Mouse (Mus musculus) kidney, adult 2 months (tissue): ENCODE measurements at regions not wholly inside any gene's neighbourhood (a gene's known extent, or its start where the extent isn't known, plus 50 kb on each side); places are given as distances from the start of the nearest gene placed in this dataset.

Source experiments
- DNase-seq: peaks from one replicate; pipeline ENCODE4 v3.0.0; 2021
- H3K27ac ChIP-seq: fragments of 200-500 bp; 2 replicates; pipeline ENCODE4 v1.5.1; 2012; ENCODE audit warnings: low read depth, low read length, control low read depth, inconsistent platforms; ENCODE audit not compliant: insufficient read depth
- H3K27me3 ChIP-seq: fragments of 200-500 bp; replicated peaks from 2 replicates; pipeline ENCODE4 v1.6.1; 2012; ENCODE audit warnings: mild to moderate bottlenecking, moderate library complexity, low read length, inconsistent platforms; ENCODE audit not compliant: control insufficient read depth, insufficient read depth
- H3K36me3 ChIP-seq: fragments of 200-500 bp; 2 replicates; pipeline ENCODE4 v1.6.1; 2012; ENCODE audit warnings: mild to moderate bottlenecking, moderate library complexity, low read length, inconsistent platforms; ENCODE audit not compliant: control insufficient read depth, insufficient read depth
- H3K4me1 ChIP-seq: fragments of 200-500 bp; 2 replicates; pipeline ENCODE4 v1.6.1; 2011; ENCODE audit warnings: low read length; ENCODE audit not compliant: control insufficient read depth, insufficient read depth
- H3K4me3 ChIP-seq: fragments of 200-500 bp; 2 replicates; pipeline ENCODE4 v1.5.1; 2011; ENCODE audit warnings: mild to moderate bottlenecking, low read depth, low read length, control low read depth; ENCODE audit not compliant: insufficient read depth
- CTCF ChIP-seq: fragments of 200-500 bp; conservative IDR thresholded peaks from 2 replicates; pipeline ENCODE4 v1.5.1; 2011; ENCODE audit warnings: low read depth, mild to moderate bottlenecking, control low read depth, low read length, moderate library complexity, mixed read lengths; ENCODE audit not compliant: insufficient read depth, insufficient read length
- POLR2A ChIP-seq: fragments of 200-500 bp; IDR thresholded peaks from one replicate; pipeline ENCODE4 v1.6.1; 2011; ENCODE audit warnings: low read depth, low read length, control low read depth
- WGBS: fragments of 180-500 bp; shearing (Covaris S2); methylation state at CpG from one replicate; pipeline ENCODE4 v1.1.7; 2018; 5-methylcytosine and 5-hydroxymethylcytosine counted together

DNA sequence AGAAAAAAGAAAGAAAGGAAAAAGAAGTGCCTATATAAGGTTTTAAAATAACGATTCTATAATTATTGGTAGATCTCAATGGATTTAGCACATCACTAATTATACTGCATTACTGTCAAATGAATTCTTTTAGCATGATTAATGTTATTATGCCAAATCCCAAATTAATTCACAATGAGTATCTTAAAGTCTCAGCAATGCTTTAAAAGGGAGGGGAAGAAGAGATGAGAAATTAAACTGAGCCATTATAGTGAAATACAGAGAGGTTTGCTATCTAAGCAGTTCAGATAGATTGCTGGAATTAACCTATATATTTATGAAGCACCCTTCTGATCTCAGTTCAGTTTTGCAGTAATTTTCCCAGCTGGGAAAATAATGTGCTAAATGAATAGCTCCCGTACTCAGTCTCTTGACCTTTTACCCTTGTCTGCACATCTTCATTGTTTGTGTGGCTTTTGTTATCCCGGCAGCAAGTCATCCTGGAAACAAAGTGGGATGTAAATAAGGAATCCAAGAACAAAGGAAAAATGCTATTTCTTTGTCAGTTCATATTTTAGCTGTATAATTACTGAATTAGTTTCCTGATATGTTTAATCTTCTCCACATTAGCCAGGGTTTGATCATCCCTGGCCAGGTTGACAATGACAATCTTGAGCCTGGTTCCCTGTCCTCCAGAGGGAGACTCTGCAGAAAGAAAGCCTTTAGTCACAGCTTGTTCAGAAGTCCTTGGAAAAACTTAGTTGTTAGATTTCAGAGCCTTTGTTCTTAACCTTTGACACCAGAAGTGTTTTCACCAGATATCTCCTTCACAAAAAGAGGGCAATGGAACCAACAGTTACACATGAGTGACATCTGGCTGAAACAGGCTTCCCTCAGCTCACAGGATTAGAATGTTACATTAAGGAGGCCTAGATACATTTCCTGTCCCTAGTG is 270.9 kb upstream of the Rarb start:
- DNase-seq, result no peak
- Histone ChIP-seq H3K36me3 (no peaks in the 10 kb centered on the region), H3K27ac (no peak overlapping the region), H3K27me3 (no peaks in the 10 kb centered on the region; the same call in 1 of the 2 replicates), H3K4me3 (no peak overlapping the region), H3K4me1 (no peaks in the 10 kb centered on the region)
- 56% methylated on average over 3 of the region's 3 CpGs for WGBS
- TF ChIP-seq POLR2A (no peak), CTCF (no peak)

DNA sequence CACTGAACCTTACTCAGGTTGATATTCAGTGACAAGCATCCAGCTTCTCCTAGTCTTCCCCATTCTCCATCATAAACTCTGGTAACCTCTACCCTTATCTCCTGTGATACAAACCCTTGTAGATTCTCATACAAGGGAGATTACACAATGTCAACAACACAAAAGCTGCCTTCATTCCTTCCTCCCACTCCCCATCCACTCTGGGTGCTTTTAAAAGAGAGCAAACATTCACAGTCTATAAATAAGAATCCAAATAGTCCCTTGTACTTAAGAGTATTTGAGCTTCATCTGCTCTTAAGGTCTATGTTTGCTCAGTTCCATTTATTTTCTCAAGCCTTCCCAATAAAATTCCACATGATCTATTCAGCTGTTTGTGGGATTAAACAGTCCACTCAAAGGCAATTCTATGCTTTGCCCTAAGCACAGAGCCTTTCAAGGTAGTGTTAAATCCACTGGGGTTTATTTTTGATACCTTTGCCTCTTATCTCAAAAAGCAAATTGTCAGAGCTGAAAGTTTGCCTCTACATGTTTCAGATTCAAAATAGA is 270.2 kb upstream of the Rarb start:
- Histone ChIP-seq H3K4me1 (no peaks in the 10 kb centered on the region), H3K27ac (no peak overlapping the region), H3K27me3 (no peaks in the 10 kb centered on the region; the same call in 1 of the 2 replicates), H3K4me3 (no peak overlapping the region), H3K36me3 (no peaks in the 10 kb centered on the region)
- no peak for DNase-seq
- TF ChIP-seq CTCF (no peak), POLR2A (no peak)

DNA sequence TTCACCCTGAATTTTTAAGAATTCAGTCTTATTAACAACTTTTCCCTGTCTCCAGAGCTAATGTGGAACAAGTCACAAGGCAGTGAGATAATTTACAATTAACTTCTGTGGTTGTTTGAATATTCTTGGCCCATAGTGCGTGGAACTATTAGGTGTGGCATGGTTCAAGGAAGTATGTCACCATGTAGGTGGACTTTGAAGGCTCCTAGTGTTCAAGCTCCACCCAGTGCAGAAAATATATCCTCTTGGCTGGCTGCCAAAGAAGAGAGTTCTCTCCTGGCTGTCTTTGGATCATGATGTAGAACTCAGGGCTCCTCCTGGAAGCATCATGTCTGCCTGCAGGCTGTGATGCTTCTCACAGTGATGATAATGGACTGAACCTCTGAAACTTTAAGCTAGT is 268.9 kb upstream of the Rarb start:
- no peak overlapping the region for H3K4me3 ChIP-seq
- no peak for TF ChIP-seq POLR2A
- no peak for TF ChIP-seq CTCF
- no peaks in the 10 kb centered on the region for H3K4me1 ChIP-seq
- DNase-seq, result no peak
- no peaks in the 10 kb centered on the region; the same call in 1 of the 2 replicates for H3K27me3 ChIP-seq
- H3K27ac ChIP-seq, result no peak overlapping the region
- H3K36me3 ChIP-seq, result no peaks in the 10 kb centered on the region
- WGBS, result 87% methylated on average over 1 of the region's 1 CpGs

DNA sequence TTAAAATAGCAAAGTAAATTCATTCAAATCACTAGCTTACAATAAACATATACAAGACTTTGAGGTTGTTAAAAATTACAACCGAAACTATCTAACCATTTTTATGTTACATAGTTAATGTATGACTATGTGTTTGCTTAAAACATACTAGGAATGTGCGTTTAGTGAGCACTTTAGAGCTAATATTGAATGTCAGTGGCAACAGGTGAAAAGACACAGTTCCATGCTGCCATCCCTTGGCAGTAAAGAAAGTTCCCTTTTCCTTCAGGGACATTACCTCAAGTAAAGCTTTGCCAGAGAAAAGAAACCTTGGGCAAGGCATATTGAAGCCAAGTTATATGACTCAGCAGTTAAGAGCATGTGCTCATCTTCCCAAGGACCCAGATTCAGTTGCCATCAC is 265.0 kb upstream of the Rarb start:
- H3K27ac ChIP-seq, result no peak overlapping the region
- TF ChIP-seq CTCF, result no peak
- no peak for TF ChIP-seq POLR2A
- no peaks in the 10 kb centered on the region for H3K36me3 ChIP-seq
- no peak for DNase-seq
- WGBS, result 54% methylated on average over 2 of the region's 2 CpGs
- H3K4me3 ChIP-seq, result no peak overlapping the region
- no peaks in the 10 kb centered on the region for H3K4me1 ChIP-seq
- no peaks in the 10 kb centered on the region; the same call in 1 of the 2 replicates for H3K27me3 ChIP-seq

DNA sequence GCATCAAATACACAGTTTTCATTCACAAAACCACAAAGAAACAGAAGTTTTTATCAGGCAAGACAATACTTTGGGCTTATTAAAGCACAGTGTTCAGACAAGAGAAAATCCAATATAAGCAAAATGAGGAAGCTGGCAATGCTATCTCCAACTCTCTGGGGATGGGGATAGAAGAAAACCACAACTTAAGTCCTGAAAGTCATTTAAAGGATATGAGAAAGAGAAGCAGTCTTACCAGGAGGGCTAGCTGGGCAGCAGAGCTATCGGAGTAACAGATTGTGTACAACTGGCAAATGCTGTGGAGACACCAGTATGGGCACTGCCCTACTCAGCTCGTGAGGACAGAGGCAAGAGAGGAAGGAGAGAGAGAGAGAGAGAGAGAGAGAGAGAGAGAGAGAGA is 262.9 kb upstream of the Rarb start:
- DNase-seq, result no peak
- TF ChIP-seq POLR2A (no peak), CTCF (no peak)
- 64% methylated on average over 2 of the region's 2 CpGs for WGBS

DNA sequence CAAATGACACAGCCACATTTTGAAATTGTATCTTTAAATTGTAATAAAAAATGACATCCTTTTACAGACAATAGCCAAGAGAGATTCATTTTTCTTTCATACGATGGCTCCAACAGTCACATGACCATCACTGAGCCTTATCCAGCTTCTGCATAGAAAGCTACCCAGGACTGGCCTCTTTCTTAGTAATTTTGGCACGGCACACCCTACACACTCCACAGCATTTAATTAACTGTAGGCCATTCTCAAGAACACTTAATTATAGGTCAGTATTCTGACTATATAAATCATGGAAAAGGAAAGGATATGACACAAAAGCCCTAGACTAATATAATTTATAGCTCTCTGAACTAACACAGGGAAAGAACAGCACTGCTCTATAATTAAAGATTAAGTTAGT is 260.6 kb upstream of the Rarb start:
- 25% methylated on average over 2 of the region's 2 CpGs for WGBS
- TF ChIP-seq CTCF (no peak), POLR2A (no peak)
- H3K4me1 ChIP-seq, result no peaks in the 10 kb centered on the region
- H3K4me3 ChIP-seq, result no peak overlapping the region
- no peak overlapping the region for H3K27ac ChIP-seq
- H3K27me3 ChIP-seq, result no peaks in the 10 kb centered on the region
- no peaks in the 10 kb centered on the region for H3K36me3 ChIP-seq
- peak; percentile 47 for DNase-seq

More for the DNA sequence above, 262.9 kb upstream of the Rarb start:
- Histone ChIP-seq H3K36me3 (no peaks in the 10 kb centered on the region), H3K4me3 (no peak overlapping the region), H3K27me3 (no peaks in the 10 kb centered on the region; the same call in 1 of the 2 replicates), H3K27ac (no peak overlapping the region), H3K4me1 (no peaks in the 10 kb centered on the region)

DNA sequence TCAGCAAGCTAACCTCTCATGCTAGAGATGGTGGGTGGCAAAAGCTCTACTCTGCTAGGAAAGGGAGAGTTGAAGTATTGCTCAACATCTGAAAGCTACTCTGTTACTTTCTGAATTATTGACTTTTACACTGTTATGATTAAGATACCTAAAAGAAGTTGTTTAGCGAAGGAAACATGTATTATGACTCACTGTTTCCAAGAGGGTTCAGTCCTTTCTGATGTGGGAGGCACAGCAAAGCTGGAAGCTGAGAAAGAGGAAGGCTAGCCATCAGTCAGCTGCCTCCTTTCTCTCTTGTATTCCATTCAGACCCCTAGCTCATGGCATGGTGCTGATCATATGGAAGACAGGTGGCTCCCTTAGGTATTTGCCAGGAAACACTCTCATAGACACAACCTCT is 242.4 kb upstream of the Rarb start:
- 77% methylated on average over 1 of the region's 1 CpGs for WGBS
- TF ChIP-seq POLR2A, result no peak
- no peak for TF ChIP-seq CTCF
- no peak overlapping the region for H3K4me3 ChIP-seq

More for the DNA sequence above, 242.4 kb upstream of the Rarb start:
- no peaks in the 10 kb centered on the region for H3K4me1 ChIP-seq
- no peaks in the 10 kb centered on the region for H3K36me3 ChIP-seq
- no peaks in the 10 kb centered on the region for H3K27me3 ChIP-seq
- no peak for DNase-seq
- no peak overlapping the region for H3K27ac ChIP-seq
